Mouse (Mus musculus) urinary bladder, adult 18-20 months (tissue): ENCODE results near the gene Ppp1r27.

Source experiments
- DNase-seq, 2 experiments: peaks; one replicate each; pipeline ENCODE4 v3.0.0; 2022; ENCODE audit warnings: low spot score in 2 of 2, mixed read lengths in 2 of 2

Gene Ppp1r27

GRCm38 (mm10) chr11:120547469-120547868 is 3.5 kb downstream of the Ppp1r27 start:
- no peak for DNase-seq

GRCm38 (mm10) chr11:120545964-120546363 is 5.0 kb downstream of the Ppp1r27 start:
- DNase-seq: no peak

- no peak for DNase-seq
Observed at GRCm38 (mm10) chr11:120542376-120542775, 8.6 kb downstream of the Ppp1r27 start.

GRCm38 (mm10) chr11:120541907-120542306 is 9.0 kb downstream of the Ppp1r27 start:
- no peak for DNase-seq

DNA sequence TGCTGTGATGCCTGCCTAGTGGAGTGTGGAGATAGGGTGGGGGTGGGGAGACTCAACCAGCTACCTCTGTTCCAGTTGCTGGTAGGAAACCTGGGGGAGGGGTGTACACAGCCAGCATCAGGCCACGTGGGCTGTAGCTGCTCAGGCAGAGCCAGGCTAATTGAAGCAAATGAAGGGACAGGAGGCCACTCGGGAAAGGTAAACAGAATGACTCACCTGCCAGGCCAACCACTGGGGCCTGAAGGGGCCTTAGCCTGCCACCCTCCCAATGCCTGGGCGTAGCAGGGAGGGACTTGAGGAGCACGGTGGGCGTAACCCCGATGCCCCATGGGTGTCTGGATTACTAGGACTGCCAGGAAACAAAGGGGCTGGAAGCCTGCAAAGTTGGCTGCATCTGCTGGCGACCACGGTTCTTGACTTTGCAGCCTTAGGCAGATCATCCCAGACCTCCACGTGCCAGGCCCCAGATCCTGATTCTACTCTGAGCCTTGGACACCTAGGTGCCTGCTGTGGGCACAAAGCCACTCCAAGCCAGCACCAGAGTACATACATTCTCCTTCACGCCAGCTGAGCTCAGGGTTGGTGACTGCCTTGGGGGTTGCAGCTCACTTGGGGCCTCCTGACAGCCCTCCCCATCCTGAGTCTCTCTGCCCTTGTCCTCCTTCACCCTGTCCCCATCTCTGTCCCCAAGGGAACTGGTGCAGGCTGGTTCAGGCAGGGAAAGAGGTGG is 11.5 kb downstream of the Ppp1r27 start:
- DNase-seq: peak; percentile 56 to 66

DNA sequence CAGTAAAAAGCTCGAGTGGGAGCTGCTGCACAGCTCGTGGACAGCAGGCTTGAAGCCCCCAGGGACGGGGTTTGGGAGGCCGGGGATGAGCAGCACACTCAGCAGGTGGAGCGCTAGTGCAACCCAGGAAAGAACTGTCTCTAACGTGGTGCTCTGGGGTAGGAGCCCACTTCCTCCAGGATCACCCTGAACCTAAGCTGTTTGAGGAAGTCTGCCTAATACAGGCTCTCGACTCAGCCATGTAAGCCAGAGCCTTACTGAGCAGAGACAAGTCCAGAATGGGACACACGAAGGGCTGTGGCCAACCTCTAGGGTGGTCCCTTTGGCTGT is 12.0 kb downstream of the Ppp1r27 start:
- no peak for DNase-seq

DNA sequence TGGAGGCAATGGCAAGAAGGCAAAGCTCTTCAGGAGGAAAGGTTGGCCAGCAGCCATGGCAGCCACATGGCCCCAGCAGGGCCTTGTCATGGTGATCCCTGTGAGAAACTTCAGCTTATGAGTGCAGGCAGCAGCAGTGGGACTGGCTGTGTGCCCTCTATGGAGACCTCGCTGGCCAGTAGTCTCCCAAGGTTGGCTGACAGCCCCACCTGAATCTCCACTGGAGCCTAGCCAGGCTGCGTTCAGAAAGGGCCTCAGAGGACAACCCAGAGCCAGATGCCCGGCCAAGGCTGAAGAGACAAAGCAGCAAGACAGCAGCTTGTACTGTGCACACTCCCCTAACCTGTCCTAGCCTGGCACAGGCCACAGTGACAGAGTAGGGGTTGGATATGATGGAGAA is 12.4 kb downstream of the Ppp1r27 start:
- DNase-seq: no peak

DNA sequence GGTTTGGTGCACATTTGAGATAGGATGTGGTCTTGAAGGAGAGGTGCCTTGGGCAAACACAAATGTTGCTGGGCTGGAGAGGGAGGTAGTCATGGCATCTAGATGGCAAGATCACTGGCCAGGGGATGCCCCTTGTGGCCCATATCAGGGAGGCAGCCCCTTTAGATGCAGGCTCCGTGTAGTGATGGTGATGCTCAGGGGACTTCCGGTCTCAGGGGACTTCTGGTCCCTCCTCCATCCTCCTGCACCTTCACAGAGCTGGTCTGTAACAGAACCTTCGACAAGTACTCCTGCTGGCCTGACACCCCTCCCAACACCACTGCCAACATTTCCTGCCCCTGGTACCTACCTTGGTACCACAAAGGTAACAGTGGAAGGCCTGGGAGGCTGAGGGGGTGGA is 15.1 kb downstream of the Ppp1r27 start:
- no peak for DNase-seq

- DNase-seq: no peak
Observed at GRCm38 (mm10) chr11:120535145-120535544, 15.8 kb downstream of the Ppp1r27 start.

- no peak for DNase-seq
Observed at GRCm38 (mm10) chr11:120534093-120534492, 16.8 kb downstream of the Ppp1r27 start.

- no peak for DNase-seq
Observed at GRCm38 (mm10) chr11:120531646-120532045, 19.3 kb downstream of the Ppp1r27 start.

DNA sequence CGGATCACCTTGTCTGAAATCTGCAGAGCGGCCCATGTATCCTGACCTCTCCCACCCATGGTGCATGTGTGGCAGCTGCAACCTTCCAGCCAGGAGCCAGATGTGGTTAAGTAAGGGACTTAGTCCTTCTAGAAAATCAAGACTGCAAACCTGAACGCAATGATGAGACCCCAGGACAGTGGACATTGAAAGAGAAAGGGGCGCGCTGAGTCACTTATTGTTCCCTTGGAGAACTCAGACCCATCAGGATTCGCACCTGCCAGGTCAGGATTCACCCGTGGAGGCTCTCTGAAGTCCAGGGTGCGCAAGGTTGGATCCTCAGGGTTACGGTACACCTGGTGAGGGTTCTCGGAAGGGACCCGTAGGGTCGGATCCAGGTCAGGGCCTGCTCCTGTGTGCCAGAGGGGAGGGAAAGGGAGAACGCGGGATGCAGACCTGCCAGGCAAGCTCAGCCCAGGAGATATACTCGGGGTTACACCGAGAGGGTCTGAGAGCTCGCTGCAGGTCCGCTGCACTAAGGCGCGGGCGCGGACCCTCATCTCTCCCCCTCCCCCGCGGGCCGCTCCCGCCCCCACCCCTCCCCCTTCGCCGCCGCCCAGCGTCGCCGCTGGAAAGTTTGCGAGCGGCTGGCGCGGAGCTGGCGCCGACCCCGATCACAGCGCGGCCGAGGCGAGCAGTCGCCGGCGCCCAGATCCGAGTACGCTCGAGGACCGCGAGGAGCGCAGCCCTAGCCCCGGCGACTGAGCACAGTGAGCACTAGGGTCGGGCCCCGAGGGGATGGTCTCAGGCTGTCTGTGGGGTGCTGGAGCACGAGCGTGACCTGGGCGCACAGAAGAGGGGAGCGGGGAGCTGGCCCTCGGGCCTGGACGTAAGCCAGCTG is 20.6 kb downstream of the Ppp1r27 start, which contains the start of gene Gcgr:
TSS of gene Gcgr (plus strand) at position 615 of the 880 bp plus-strand sequence.
- no peak for DNase-seq

DNA sequence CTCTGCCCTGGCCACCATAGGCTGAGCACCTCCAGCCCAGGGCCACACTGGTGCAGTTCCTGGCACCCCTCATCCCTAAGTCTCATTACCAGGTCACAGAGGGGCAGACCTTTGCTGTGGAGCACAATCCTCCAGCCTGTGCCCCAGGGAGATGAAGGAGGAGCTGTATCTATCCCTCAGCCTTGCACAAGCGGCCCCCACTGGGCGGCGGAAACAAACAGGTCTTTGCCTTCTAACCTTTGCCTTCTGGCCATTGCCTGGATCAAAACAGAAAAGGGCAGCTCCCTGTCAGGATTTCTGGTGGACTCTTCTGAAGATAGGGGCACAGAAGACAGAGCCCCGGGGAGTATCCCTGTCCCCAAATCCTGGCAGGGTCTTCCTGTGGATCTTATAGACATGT is 22.0 kb downstream of the Ppp1r27 start:
- DNase-seq: no peak

DNA sequence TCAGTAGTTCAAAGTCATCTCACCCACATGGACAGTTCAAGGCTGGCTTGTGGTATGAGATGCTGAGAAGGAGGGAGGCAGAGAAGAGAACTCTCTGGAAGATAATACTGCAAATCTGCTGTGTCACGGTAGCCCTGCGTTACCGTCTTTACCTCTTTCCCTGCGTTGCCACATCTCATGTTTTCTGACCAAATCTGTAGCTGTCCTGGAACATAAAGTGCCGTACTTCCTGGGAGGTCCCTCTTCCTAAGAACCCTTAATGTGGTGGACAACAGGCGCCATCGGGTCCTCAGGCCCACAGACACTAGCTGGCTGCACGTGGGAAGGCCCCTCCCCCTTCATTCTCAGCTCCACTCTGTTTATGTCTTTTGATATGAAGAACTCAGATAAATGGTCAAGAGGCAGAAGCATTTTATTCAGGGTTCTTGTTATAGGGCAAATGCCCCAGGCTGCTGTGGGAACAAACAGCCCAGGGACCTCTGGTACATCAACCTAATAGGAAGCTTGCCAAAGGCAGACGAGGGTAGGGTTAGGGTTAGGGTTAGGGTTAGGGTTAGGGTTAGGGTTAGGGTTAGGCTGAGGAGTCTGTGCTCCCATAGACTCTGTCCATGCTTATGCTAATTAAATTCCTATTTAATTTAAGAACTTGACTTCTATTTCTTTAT is 23.1 kb downstream of the Ppp1r27 start:
- no peak for DNase-seq

GRCm38 (mm10) chr11:120525959-120526358 is 25.0 kb downstream of the Ppp1r27 start:
- no peak for DNase-seq

DNA sequence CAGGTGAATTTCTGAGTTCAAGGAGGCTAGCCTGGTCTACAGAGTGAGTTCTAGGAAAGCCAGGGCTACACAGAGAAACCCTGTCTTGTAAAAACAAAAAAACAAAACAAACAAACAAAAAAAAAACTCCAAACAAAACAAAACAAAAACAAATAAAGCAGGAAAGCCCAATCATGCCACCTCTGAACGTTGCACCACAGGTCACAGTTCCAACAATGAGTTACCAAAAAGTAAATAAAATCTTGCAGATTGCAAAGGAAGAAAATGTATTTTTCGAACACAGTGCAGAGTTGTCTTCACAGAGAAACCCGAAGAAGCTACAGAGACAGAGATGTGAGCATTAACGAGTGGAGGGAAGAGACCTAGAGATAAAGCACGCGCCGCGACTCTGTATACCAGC is 28.4 kb downstream of the Ppp1r27 start:
- no peak for DNase-seq

GRCm38 (mm10) chr11:120520967-120521540 is 29.9 kb downstream of the Ppp1r27 start:
- no peak for DNase-seq

- DNase-seq: no peak
Observed at GRCm38 (mm10) chr11:120520498-120520897, 30.4 kb downstream of the Ppp1r27 start.

DNA sequence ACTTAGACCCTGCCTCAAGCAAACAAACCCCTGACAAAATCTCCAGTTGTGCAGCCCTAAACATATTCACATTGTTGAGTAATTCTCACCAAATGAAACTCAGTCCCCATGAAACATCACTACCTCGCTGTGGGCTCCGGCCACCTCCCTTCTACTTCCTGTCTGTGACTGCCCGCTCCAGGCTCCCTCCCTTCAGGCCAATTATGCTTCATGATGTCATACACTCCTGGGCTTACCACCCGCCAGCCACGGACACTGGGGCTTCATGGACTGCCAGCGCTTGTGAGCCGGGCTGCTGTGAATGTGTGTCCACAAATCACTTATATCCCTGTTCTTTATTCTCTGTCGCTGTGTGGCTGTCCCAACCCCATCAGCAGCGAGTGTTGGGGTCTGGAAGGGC is 31.2 kb downstream of the Ppp1r27 start:
- DNase-seq: no peak

DNA sequence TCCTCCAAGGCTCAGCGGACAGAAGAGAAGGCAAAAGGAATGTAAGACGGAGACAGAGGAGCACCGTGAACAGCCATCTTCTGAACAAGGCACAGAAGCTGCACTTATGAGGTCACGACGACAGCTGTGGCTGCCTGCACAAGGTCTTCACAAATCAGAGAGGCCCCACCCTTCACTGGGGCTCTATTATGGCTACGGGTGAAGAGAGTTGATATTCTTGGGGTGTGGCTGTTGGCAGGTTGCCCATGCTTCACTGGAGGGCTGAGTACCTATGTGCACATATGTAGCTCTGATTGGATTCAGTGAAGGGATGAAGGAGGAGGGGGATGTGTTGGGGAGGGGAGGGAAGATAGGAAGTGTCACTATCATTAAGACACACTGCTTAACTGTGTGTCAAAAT is 32.4 kb downstream of the Ppp1r27 start:
- no peak for DNase-seq

DNA sequence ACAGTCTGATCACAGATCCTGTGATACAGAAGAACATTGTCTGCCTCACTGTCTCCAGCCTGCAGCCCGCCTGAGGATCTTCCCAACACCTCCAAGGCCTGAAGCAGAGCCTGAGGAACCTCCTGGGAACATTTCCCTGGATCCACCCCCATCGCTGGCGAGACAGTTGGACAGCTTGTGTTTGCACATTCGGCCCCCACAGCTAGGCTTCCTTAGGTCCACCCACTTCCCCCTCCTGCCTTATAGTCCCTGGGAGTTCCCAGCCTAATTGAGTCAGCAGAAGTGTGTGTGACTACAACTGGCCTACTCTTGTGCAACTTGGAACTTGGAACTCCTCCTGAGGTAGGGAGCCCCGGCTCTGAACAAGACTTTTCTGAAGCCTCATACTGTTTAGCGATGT is 32.9 kb downstream of the Ppp1r27 start:
- peak in 1 of 2 experiments; percentile 53 for DNase-seq

DNA sequence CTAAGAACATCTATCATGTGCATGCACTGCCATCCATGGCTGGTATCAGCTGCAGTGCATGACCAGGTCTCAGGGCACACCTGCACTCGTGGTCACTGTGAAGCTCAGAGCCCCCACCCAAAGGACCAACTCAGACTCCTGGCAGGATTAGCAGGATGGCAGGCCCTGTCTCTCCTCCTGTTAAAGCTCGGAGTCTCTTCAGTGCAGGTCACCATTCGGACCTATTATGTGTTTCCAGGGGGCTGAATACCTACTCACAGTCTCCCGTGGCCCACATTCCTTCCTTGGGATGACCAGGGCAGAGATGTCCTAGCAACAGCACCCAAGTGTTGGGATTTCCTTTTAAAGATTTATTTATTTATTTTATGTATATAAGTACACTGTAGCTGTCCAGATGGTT is 33.8 kb downstream of the Ppp1r27 start:
- DNase-seq: no peak
